Mouse (Mus musculus) kidney, adult 8-10 months (tissue): ENCODE results near the gene Glp2r.
A peak's percentile ranks its signal among the peaks of the same experiment; 100 is the strongest.

Experiments used
- DNase-seq, 2 experiments: peaks; one replicate each; pipeline ENCODE4 v3.0.0; 2022

The Glp2r gene

DNA sequence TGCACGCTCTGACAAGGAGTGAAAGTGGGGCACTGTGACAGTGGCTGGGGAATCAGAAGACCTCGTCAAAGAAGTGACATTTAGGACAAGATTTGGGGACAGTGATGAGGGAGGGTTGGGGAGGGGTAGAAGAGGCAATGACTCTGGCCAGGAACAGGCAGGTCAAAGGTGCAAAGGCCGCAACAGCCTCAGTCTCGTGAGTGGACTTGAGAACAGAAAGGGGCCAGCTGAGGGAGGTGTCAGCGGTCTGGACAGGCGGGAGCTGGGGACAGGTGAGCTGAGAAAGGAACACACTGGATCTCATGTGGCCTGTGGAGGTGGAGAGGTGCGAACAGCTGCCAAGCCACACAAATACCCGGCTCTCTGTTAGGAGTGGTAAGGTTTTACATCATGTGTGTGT lies 138.0 kb downstream of the Glp2r start:
- peak; percentile 14 to 17 for DNase-seq

DNA sequence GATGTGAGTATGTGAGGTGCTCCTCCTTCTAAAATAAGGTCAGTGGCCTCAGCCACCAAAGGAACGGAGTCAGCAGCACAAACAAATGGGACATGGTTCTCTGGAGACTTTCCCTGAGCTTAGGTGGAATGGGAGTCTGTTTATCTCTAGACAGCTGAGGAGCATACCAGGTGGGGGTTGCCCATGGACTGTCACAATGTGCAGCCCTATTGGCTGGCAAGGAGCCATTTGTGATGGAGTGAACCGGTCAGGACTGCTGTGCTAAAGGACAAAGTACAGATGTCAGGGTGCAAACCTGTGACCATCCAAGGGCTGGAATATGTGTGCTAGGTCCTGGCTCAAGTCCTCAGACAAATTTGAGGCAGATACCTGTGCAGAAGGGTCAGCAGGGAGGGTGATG lies 142.4 kb downstream of the Glp2r start:
- DNase-seq, result peak; percentile 58 to 62

DNA sequence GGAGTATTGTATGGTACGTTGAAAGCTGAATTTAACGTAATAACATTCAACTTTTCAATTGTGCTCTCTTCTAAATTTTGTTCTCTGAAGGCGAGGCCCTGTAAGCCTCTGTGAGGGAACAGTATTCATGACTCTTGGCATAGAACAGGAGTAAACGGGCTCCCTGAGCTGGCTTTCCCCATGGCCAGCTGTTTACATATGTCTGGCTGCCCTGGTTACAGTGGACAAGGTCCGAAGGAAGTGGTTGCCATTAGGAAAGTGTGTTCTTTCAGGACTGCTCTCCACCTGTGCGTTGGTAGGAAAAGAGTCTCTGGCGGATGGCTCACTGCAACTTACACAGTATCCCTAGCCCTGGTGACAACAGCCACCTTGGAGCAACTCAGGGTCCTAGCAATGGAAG lies 143.8 kb downstream of the Glp2r start:
- DNase-seq, result no peak

DNA sequence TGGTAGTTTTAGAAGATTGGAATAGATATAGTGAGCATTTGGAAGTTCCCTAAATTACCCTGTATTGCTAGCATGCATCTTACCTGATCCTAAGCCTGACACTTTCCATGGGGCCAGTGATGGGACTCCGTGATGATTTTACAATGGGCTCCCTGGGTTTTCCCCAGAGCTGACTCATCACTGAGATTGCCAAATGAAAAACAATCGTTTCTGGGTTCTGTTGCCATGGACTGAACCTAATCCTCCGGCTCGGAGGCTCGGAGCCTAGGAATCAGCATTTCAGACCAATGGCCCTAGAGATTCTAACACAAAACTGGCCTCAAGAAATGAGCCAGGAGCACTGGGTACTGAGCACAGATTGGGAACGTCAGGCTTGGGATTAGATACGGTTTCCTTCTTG lies 148.6 kb downstream of the Glp2r start:
- no peak for DNase-seq

DNA sequence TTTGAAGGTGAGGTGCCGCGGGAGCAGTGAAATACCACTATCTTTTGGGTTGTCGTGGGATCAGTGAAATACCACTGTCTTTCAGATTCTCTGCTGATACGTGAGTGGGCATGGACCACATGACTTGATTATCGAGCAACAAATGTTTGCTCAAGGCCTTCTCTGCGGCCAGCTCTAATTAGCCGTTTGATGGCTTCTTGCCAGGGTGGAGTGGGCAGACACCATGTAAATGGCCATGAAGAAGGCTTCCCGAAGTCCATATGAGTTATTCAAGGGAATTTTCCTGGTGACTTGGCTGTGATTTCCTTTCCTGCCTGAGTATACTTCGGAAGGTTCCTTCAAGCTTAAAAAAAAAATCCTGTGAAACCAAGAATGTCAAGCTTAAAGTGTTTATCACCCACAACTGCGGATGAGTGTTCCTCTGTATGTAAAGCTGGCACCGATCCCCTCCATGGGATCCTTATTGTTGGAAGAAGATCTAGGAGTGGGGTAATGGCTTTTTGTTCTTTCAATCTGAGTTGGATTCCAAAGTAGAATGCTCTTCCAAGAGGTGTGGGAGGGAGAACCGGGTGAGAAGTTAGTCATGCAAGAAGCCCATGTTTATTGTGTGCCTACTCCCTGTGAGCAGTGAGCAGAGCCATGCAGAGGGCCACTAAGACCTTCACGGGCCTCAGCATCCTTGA lies 154.3 kb downstream of the Glp2r start:
- no peak for DNase-seq

DNA sequence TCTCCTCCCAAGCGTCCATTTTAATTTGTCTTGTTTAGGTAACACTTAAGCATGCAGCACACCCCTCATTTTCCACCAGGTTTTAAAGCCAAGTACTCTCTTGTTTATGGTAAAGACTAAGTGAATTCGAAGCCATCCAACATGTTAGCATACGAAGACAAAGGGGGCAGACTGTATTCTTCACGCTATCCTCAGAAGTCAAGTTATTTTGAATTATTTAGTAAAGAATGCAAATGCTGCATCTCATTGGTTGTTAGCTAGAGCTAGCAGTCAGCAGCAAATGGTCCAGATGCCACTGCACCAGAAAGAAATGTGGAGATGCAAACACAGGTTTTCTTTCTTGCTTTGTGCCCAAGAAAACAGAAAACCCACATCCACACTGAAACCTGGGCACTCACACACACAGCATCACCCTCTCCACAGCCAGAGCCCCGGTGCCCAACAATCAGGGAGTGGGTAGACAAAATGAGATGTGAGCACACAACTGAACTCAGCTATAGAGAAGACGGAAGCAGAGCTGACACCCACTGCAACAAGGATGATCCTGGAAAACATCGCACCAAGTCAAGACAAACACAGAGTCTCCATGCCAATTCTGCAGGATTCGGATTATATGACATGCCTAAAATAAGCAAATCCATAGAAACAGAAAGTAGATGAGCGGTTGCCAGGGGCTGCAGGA lies 158.7 kb downstream of the Glp2r start:
- no peak for DNase-seq
